Mouse (Mus musculus) ES-E14 (cell line): ENCODE measurements around the gene Arhgap9. TPM values are rescaled to one million over a fixed set of nuclear protein-coding genes. Genes with fewer than 3 reads are reported as not detected.
A peak's percentile ranks its signal among the peaks of the same experiment; 100 is the strongest.

Experiments used
- DNase-seq: peaks from one replicate; pipeline ENCODE4 v3.0.0-alpha.2; 2013; ENCODE audit warnings: low read depth, low spot score
- H3K27ac ChIP-seq: 2 replicates; pipeline ENCODE4 v1.5.1; 2012; ENCODE audit warnings: low read depth, mild to moderate bottlenecking, low read length, moderate library complexity, mixed read lengths; ENCODE audit not compliant: poor library complexity, insufficient read depth, severe bottlenecking
- H3K36me3 ChIP-seq: 2 replicates; pipeline ENCODE4 v1.6.1; 2012; ENCODE audit warnings: mild to moderate bottlenecking, low read length, moderate library complexity, mixed read lengths; ENCODE audit not compliant: control insufficient read depth, poor library complexity, insufficient read depth, severe bottlenecking
- H3K4me1 ChIP-seq, 2 experiments: fragments of 150-350 bp in 1 of 2; sonication (generic) in 1 of 2; 2 replicates each; pipeline ENCODE4 v1.6.1; 2012; ENCODE audit warnings: low read length in 2 of 2, mild to moderate bottlenecking in 1 of 2, mixed read lengths in 1 of 2; ENCODE audit not compliant: control insufficient read depth in 2 of 2, insufficient read depth in 2 of 2, poor library complexity in 1 of 2
- H3K4me3 ChIP-seq, 2 experiments: fragments of 150-350 bp in 1 of 2; sonication (generic) in 1 of 2; 2 replicates each; pipeline ENCODE4 v1.5.1; 2012; ENCODE audit warnings: low read length in 2 of 2, low read depth in 1 of 2, mild to moderate bottlenecking in 1 of 2, mixed read lengths in 1 of 2; ENCODE audit not compliant: insufficient read depth in 1 of 2, poor library complexity in 1 of 2, severe bottlenecking in 1 of 2
- H3K9ac ChIP-seq: 2 replicates; pipeline ENCODE4 v1.6.1; 2012; ENCODE audit warnings: low read depth, mild to moderate bottlenecking, low read length, mixed read lengths; ENCODE audit not compliant: poor library complexity, insufficient read depth, severe bottlenecking
- H3K9me3 ChIP-seq: fragments of 150-350 bp; sonication (generic); 2 replicates; pipeline ENCODE4 v1.6.1; 2012; ENCODE audit warnings: low read depth, mild to moderate bottlenecking, low read length; ENCODE audit not compliant: control insufficient read depth, insufficient read depth
- CHD2 ChIP-seq: IDR thresholded peaks from 2 replicates; pipeline ENCODE4 v1.6.1; 2014; ENCODE audit warnings: mild to moderate bottlenecking, low read depth, low read length, inconsistent platforms
- HCFC1 ChIP-seq: IDR thresholded peaks from 2 replicates; pipeline ENCODE4 v1.6.1; 2012; ENCODE audit warnings: low read length, inconsistent platforms, borderline replicate concordance; ENCODE audit not compliant: insufficient read depth
- MAFK ChIP-seq: IDR thresholded peaks from 2 replicates; pipeline ENCODE4 v1.6.1; 2014; ENCODE audit warnings: mild to moderate bottlenecking, low read depth, low read length, inconsistent platforms; ENCODE audit not compliant: insufficient read depth
- ZC3H11A ChIP-seq: IDR thresholded peaks from 2 replicates; pipeline ENCODE4 v1.6.1; 2012; ENCODE audit warnings: low read depth, mild to moderate bottlenecking, inconsistent platforms, low read length, borderline replicate concordance
- ZNF384 ChIP-seq: IDR thresholded peaks from 2 replicates; pipeline ENCODE4 v1.6.1; 2012; ENCODE audit warnings: low read depth, low read length, inconsistent platforms
- in situ Hi-C, 2 experiments: fragments of 600-800 bp; cut with MboI; formaldehyde crosslinking; loops; one replicate each; pipeline ENCODE4 v1.15.1; 2025; ENCODE audit warnings: low sequenced_read_pairs in 2 of 2, inconsistent platforms in 1 of 2; ENCODE audit not compliant: unreplicated experiment in 2 of 2
- total RNA-seq: library from RNA; depleted of rRNA; stranded (reverse); fragments of 300-350 nt; gene quantifications from 2 replicates; pipeline ENCODE4 v1.2.3, GENCODE M21; 2012

Gene Arhgap9
- total RNA-seq, 1 experiment: 2.6 TPM

GRCm38 (mm10) chr10:127333152-127333551 is 11.4 kb downstream of the Arhgap9 start:
- peaks cover 35% of the 10 kb centered on the region for H3K36me3 ChIP-seq
- H3K27ac ChIP-seq: peak overlapping the region; percentile 14; the same call in 1 of the 2 replicates
- TF ChIP-seq ZC3H11A: no peak
- TF ChIP-seq MAFK: no peak
- TF ChIP-seq ZNF384: no peak
- no peak for TF ChIP-seq CHD2
- no peak for TF ChIP-seq HCFC1
- peaks cover 9 to 31% of the 10 kb centered on the region in 2 experiments for H3K4me1 ChIP-seq
- H3K9me3 ChIP-seq: no peaks in the 10 kb centered on the region
- DNase-seq: no peak
- H3K4me3 ChIP-seq: peak overlapping the region in 1 of 2 experiments; percentile 35; a peak in 1 of 4 replicates
- in situ Hi-C loops: no loop called here
- H3K9ac ChIP-seq: peak overlapping the region; percentile 50

- H3K4me3 ChIP-seq: no peak overlapping the region
- TF ChIP-seq MAFK (no peak), ZNF384 (no peak), HCFC1 (no peak), ZC3H11A (no peak), CHD2 (no peak)
- peaks cover 36% of the 10 kb centered on the region for H3K36me3 ChIP-seq
- no peak for DNase-seq
- in situ Hi-C loops: no loop called here
- peaks cover 11 to 32% of the 10 kb centered on the region in 2 experiments for H3K4me1 ChIP-seq
- no peaks in the 10 kb centered on the region for H3K9me3 ChIP-seq
- H3K9ac ChIP-seq: no peak overlapping the region
- H3K27ac ChIP-seq: no peak overlapping the region
Observed at GRCm38 (mm10) chr10:127335271-127335670, 13.5 kb downstream of the Arhgap9 start.

GRCm38 (mm10) chr10:127336952-127337351 is 15.2 kb downstream of the Arhgap9 start:
- Histone ChIP-seq H3K36me3 (peaks cover 25% of the 10 kb centered on the region), H3K4me3 (peak overlapping the region in 1 of 2 experiments; percentile 39; a peak in 2 of 4 replicates), H3K27ac (peak overlapping the region; percentile 76), H3K9me3 (no peaks in the 10 kb centered on the region), H3K9ac (peak overlapping the region; percentile 56; the same call in 1 of the 2 replicates), H3K4me1 (peaks cover 13 to 29% of the 10 kb centered on the region in 2 experiments)
- TF ChIP-seq MAFK (peak; percentile 51; the same call in 1 of the 2 replicates), ZNF384 (no peak), CHD2 (0 out of 2 replicates have a peak, but pooled peaks have one; percentile 20)
- in situ Hi-C loops: no loop called here
- DNase-seq: no peak

- H3K9ac ChIP-seq: peak overlapping the region; percentile 56; the same call in 1 of the 2 replicates
- peaks cover 21% of the 10 kb centered on the region for H3K36me3 ChIP-seq
- H3K4me3 ChIP-seq: peak overlapping the region in 1 of 2 experiments; percentile 39; a peak in 1 of 4 replicates
- in situ Hi-C loops: no loop called here
- peak overlapping the region; percentile 76; the same call in 1 of the 2 replicates for H3K27ac ChIP-seq
- peaks cover 13 to 28% of the 10 kb centered on the region in 2 experiments for H3K4me1 ChIP-seq
- no peak for DNase-seq
- no peaks in the 10 kb centered on the region for H3K9me3 ChIP-seq
- TF ChIP-seq ZC3H11A (no peak), CHD2 (no peak)
Observed at GRCm38 (mm10) chr10:127337536-127338099, 15.9 kb downstream of the Arhgap9 start.
